9 mouse cellular contexts compared by ENCODE assay signal in the genomic region with DNA sequence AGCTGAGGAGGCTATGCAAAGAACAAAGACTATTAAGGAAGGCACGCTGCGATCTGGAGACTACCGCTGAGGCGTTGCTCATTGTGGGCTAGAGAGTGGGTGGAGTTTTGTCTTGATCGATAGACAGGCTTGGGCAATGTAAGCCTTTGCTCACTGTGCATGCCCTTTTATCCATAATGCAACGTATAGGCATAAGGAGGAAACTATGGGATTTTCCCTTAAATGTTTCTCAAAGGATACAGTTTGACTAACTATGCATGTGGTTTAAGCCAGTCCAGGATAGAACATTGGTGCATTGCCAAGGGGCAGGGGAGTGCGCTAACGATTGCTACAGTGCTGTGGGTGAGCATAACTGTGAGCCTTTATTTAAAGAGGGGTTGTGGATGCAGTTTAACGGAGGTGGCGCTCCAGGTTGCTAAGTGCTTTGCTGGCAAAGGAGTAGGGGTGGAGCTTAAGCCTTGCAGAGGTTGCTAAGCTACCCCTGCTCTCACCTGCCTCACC. TPM values are rescaled to one million over a fixed set of nuclear protein-coding genes. Genes with fewer than 3 reads are reported as not detected.
DNase-seq lines count a peak whose midpoint lies in the region; ATAC-seq lines count a peak whose summit lies in the region.
"Had no signal": no experiment of that assay in that cellular context is flagged by ENCODE, and none has a peak within 500 bp of the region (broad histone marks: within the 10 kb centered on the region; RNA-seq: fewer than 3 reads in every experiment).

No protein-coding gene starts in this region.

- ATAC-seq in heart, embryonic 16.5 days (replicated peaks; ENCODE audit: extremely low read depth, insufficient read depth, low FRiP score) = peak; percentile 18; the same call in 1 of the 2 replicates
- ATAC-seq in hindbrain, embryonic 14.5 days (ENCODE audit: low FRiP score) = peak; percentile 91

- peaks cover 5% of the 10 kb centered on the region for H3K4me1 ChIP-seq in heart, embryonic 16.5 days (ENCODE audit: control insufficient read depth, insufficient read depth, low read length)
- H3K4me1 ChIP-seq in embryonic facial prominence, embryonic 10.5 days = peaks cover 9% of the 10 kb centered on the region; the same call in 1 of the 2 replicates
- peaks cover 3% of the 10 kb centered on the region; the same call in 1 of the 2 replicates for H3K4me1 ChIP-seq in hindbrain, embryonic 14.5 days (replicated peaks; ENCODE audit: control insufficient read depth, insufficient read depth, low read length)
- H3K4me1 ChIP-seq in midbrain, embryonic 10.5 days = peaks cover 12% of the 10 kb centered on the region

- 10% methylated on average over 10 of the region's 10 CpGs for WGBS in heart, embryonic 16.5 days
- whole genome bisulfite sequencing in embryonic facial prominence, embryonic 10.5 days = 5% methylated on average over 10 of the region's 10 CpGs
- WGBS in hindbrain, embryonic 14.5 days = under 1% methylated on average over 10 of the region's 10 CpGs
- 3% methylated on average over 10 of the region's 10 CpGs for WGBS in midbrain, embryonic 10.5 days

- H3K36me3 ChIP-seq in heart, embryonic 16.5 days (ENCODE audit: control insufficient read depth, insufficient read depth) = no peaks in the 10 kb centered on the region
- H3K36me3 ChIP-seq in embryonic facial prominence, embryonic 10.5 days (replicated peaks) = no peaks in the 10 kb centered on the region
- H3K36me3 ChIP-seq in hindbrain, embryonic 14.5 days (replicated peaks; ENCODE audit: control insufficient read depth, insufficient read depth) = no peaks in the 10 kb centered on the region
- no peaks in the 10 kb centered on the region for H3K36me3 ChIP-seq in midbrain, embryonic 10.5 days

- H3K9ac ChIP-seq in heart, embryonic 16.5 days (ENCODE audit: low read length) = peak overlapping the region; percentile 8; the same call in 1 of the 2 replicates
- peak overlapping the region; percentile 59 for H3K9ac ChIP-seq in hindbrain, embryonic 14.5 days

- H3K9me3 ChIP-seq in heart, embryonic 16.5 days (replicated peaks; ENCODE audit: control insufficient read depth, low read length) = no peaks in the 10 kb centered on the region
- H3K9me3 ChIP-seq in embryonic facial prominence, embryonic 10.5 days = no peaks in the 10 kb centered on the region
- H3K9me3 ChIP-seq in hindbrain, embryonic 14.5 days (ENCODE audit: control insufficient read depth, low read length) = no peaks in the 10 kb centered on the region
- H3K9me3 ChIP-seq in midbrain, embryonic 10.5 days (replicated peaks) = no peaks in the 10 kb centered on the region

- H3K27me3 ChIP-seq in heart, embryonic 16.5 days (ENCODE audit: control insufficient read depth, insufficient read depth, low read length) = no peaks in the 10 kb centered on the region
- no peaks in the 10 kb centered on the region for H3K27me3 ChIP-seq in embryonic facial prominence, embryonic 10.5 days (replicated peaks; ENCODE audit: low read depth, poor library complexity, severe bottlenecking)
- H3K27me3 ChIP-seq in hindbrain, embryonic 14.5 days (ENCODE audit: control insufficient read depth, insufficient read depth, low read length) = no peaks in the 10 kb centered on the region
- no peaks in the 10 kb centered on the region for H3K27me3 ChIP-seq in midbrain, embryonic 10.5 days (ENCODE audit: low read depth, poor library complexity, severe bottlenecking)

- H3K27ac ChIP-seq in heart, embryonic 16.5 days (ENCODE audit: low read length) = no peak overlapping the region
- 0 out of 2 replicates have a peak overlapping the region, but pooled peaks have one; percentile 19 for H3K27ac ChIP-seq in embryonic facial prominence, embryonic 10.5 days (replicated peaks)
- H3K27ac ChIP-seq in hindbrain, embryonic 14.5 days = peak overlapping the region; percentile 78
- peak overlapping the region; percentile 63 for H3K27ac ChIP-seq in midbrain, embryonic 10.5 days (replicated peaks)

- peak overlapping the region; percentile 39 for H3K4me3 ChIP-seq in heart, embryonic 16.5 days (ENCODE audit: low read length)
- H3K4me3 ChIP-seq in embryonic facial prominence, embryonic 10.5 days = peak overlapping the region; percentile 58
- H3K4me3 ChIP-seq in hindbrain, embryonic 14.5 days (replicated peaks; ENCODE audit: low read length) = peak overlapping the region; percentile 35
- peak overlapping the region; percentile 53 for H3K4me3 ChIP-seq in midbrain, embryonic 10.5 days
- H3K4me3 ChIP-seq: myocyte had no signal

- DNase-seq in heart, adult 18-20 months = no peak
- DNase-seq in embryonic facial prominence, embryonic 10.5 days (ENCODE audit: low spot score) = peak; percentile 37
- DNase-seq in hindbrain, embryonic 14.5 days (ENCODE audit: low spot score) = peak; percentile 73
- peak; percentile 26 to 61 for DNase-seq in left cerebral cortex, adult 18-20 months (ENCODE audit: low spot score in 2 of 2)
- peak; percentile 19 for DNase-seq in midbrain, embryonic 10.5 days (ENCODE audit: low spot score)
- no peak for DNase-seq in gastrocnemius, postnatal 10 days
- no peak for DNase-seq in ovary, adult 18-20 months (ENCODE audit: low spot score)

- peak overlapping the region; percentile 64 for H3K4me2 ChIP-seq in heart, embryonic 16.5 days (ENCODE audit: low read depth, low read length)
- peak overlapping the region; percentile 71 for H3K4me2 ChIP-seq in hindbrain, embryonic 14.5 days (replicated peaks)

RNA-seq across cellular contexts. Expression of a gene that starts 20.1 kb away (rescaled TPM):
- polyA plus RNA-seq in heart, embryonic 16.5 days (2015; fragmentation: Nextera tagmentation; extraction: Ambion mirVana) = 4.7 and 5.9 TPM in 2 replicates
- total RNA-seq in heart, adult 18-20 months (2021) = 10 to 100 TPM; 19.6 to 22.1 TPM
- polyA plus RNA-seq in embryonic facial prominence, embryonic 10.5 days (2016; fragmentation: Nextera tagmentation; extraction: Ambion mirVana) = 4.8 and 7.1 TPM in 2 replicates
- polyA plus RNA-seq in hindbrain, embryonic 14.5 days (2014; fragmentation: Nextera tagmentation; extraction: Ambion mirVana) = 6.4 and 9.8 TPM in 2 replicates
- 1 to 10 TPM; 1.2 to 2.1 TPM for total RNA-seq in left cerebral cortex, adult 18-20 months (2021)
- 3.7 and 7.1 TPM in 2 replicates for polyA plus RNA-seq in midbrain, embryonic 10.5 days (2016; fragmentation: Nextera tagmentation; extraction: Ambion mirVana)
- total RNA-seq in gastrocnemius, postnatal 10 days (2021) = 100 to 1,000 TPM; 124 to 132 TPM

RNA-seq across cellular contexts. Expression of a gene that starts 20.5 kb away (rescaled TPM):
- 59.3 and 67.2 TPM in 2 replicates for polyA plus RNA-seq in heart, embryonic 16.5 days (2015; fragmentation: Nextera tagmentation; extraction: Ambion mirVana)
- 10 to 100 TPM; 44.8 to 50.3 TPM for total RNA-seq in heart, adult 18-20 months (2021)
- 87.2 and 88.3 TPM in 2 replicates for polyA plus RNA-seq in embryonic facial prominence, embryonic 10.5 days (2016; fragmentation: Nextera tagmentation; extraction: Ambion mirVana)
- polyA plus RNA-seq in hindbrain, embryonic 14.5 days (2014; fragmentation: Nextera tagmentation; extraction: Ambion mirVana) = 47.8 and 52.0 TPM in 2 replicates
- 10 to 100 TPM; 71.9 to 76.7 TPM for total RNA-seq in left cerebral cortex, adult 18-20 months (2021)
- polyA plus RNA-seq in midbrain, embryonic 10.5 days (2016; fragmentation: Nextera tagmentation; extraction: Ambion mirVana) = 90.3 and 95.5 TPM in 2 replicates
- 10 to 100 TPM; 22.8 to 28.2 TPM for total RNA-seq in gastrocnemius, postnatal 10 days (2021)

Comparison
In these comparisons a context has a peak if more than half of its experiments do, and no peak if none do; other contexts are left out.
1. DNase-seq: peak in embryonic facial prominence, embryonic 10.5 days (single experiment), hindbrain, embryonic 14.5 days (single experiment), left cerebral cortex, adult 18-20 months (2 of 2) and midbrain, embryonic 10.5 days (single experiment); none in heart, adult 18-20 months (0 of 2), gastrocnemius, postnatal 10 days (single experiment) and ovary, adult 18-20 months (single experiment).
2. Peak in every context shown above with its lines, with median percentiles within 50 percentile points of each other: H3K4me3 ChIP-seq.